Mouse (Mus musculus) neural tube, embryonic 13.5 days (tissue): Measurements from ENCODE around the gene Emilin2. TPM values are rescaled to one million over a fixed set of nuclear protein-coding genes. Genes with fewer than 3 reads are reported as not detected.

Experiments
- ATAC-seq: fragments of 200-750 bp; cut with Nextera tagmentation; 2 replicates; pipeline ENCODE4 v1.8.0; 2017; ENCODE audit warnings: low read depth, mild to moderate bottlenecking, moderate TSS enrichment, moderate library complexity
- H3K27ac ChIP-seq: fragments of 300-500 bp; sonication (generic); replicated peaks from 2 replicates; pipeline ENCODE4 v1.5.1; 2015; ENCODE audit warnings: moderate library complexity, mild to moderate bottlenecking, inconsistent platforms
- H3K27me3 ChIP-seq: fragments of 300-500 bp; sonication (generic); 2 replicates; pipeline ENCODE4 v1.6.1; 2015; ENCODE audit warnings: mild to moderate bottlenecking, inconsistent platforms
- H3K36me3 ChIP-seq: fragments of 300-500 bp; sonication (generic); 2 replicates; pipeline ENCODE4 v1.6.1; 2015; ENCODE audit warnings: mild to moderate bottlenecking, inconsistent platforms
- H3K4me1 ChIP-seq: fragments of 300-500 bp; sonication (generic); replicated peaks from 2 replicates; pipeline ENCODE4 v1.6.1; 2015; ENCODE audit warnings: inconsistent platforms
- H3K4me2 ChIP-seq: fragments of 300-500 bp; sonication (generic); 2 replicates; pipeline ENCODE4 v1.6.1; 2015; ENCODE audit warnings: inconsistent platforms, mild to moderate bottlenecking, moderate library complexity
- H3K4me3 ChIP-seq: fragments of 300-500 bp; sonication (generic); 2 replicates; pipeline ENCODE4 v1.5.1; 2015; ENCODE audit warnings: mild to moderate bottlenecking, inconsistent platforms
- H3K9ac ChIP-seq: fragments of 300-500 bp; sonication (generic); 2 replicates; pipeline ENCODE4 v1.6.1; 2015; ENCODE audit warnings: moderate library complexity, mild to moderate bottlenecking, inconsistent platforms
- H3K9me3 ChIP-seq: fragments of 300-500 bp; sonication (generic); 2 replicates; pipeline ENCODE4 v1.6.1; 2016; ENCODE audit warnings: inconsistent platforms
- WGBS: fragments of 180-500 bp; shearing (Covaris S2); methylation state at CpG from one replicate; pipeline ENCODE4 v1.1.7; 2015; 5-methylcytosine and 5-hydroxymethylcytosine counted together
- polyA plus RNA-seq: library from polyadenylated mRNA; unstranded; fragments of >200 nt; fragmentation: Nextera tagmentation; extraction: Ambion mirVana; gene quantifications from 2 replicates; pipeline ENCODE4 v1.2.1, GENCODE M21; 2015

The Emilin2 gene
- polyA plus RNA-seq, 1 experiment from 2014 or later: 2.0 TPM

DNA sequence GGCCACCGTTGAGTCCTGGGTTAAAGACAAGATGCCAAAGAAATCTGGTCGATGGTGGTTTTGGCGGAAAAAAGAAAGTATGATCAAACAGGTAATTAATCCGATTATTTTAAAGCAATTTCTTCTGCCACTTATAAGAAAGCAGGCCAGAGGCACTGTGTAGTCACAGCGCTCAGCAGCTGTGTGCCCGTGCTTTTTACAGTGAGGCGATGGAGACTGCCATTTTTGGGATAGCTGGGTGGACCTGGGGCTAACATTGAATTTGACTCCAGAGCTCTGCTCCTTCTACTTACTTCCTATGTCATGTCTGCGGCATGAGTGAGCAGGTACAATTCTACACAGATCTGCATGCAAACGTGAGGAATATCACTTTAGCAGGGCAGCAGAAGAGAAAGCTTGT is 71.0 kb downstream of the Emilin2 start:
- 93% methylated on average over 9 of the region's 9 CpGs for WGBS
- H3K27ac ChIP-seq: no peak overlapping the region
- H3K9ac ChIP-seq: no peak overlapping the region
- no peaks in the 10 kb centered on the region for H3K9me3 ChIP-seq
- peaks cover 86% of the 10 kb centered on the region for H3K36me3 ChIP-seq
- no peak for ATAC-seq
- H3K4me2 ChIP-seq: no peak overlapping the region
- H3K4me1 ChIP-seq: no peaks in the 10 kb centered on the region
- no peaks in the 10 kb centered on the region for H3K27me3 ChIP-seq
- no peak overlapping the region for H3K4me3 ChIP-seq

- WGBS: 93% methylated on average over 7 of the region's 7 CpGs
- H3K27ac ChIP-seq: no peak overlapping the region
- H3K36me3 ChIP-seq: peaks cover 80% of the 10 kb centered on the region
- no peak for ATAC-seq
- no peak overlapping the region for H3K4me2 ChIP-seq
- H3K27me3 ChIP-seq: no peaks in the 10 kb centered on the region
- no peak overlapping the region for H3K9ac ChIP-seq
- no peaks in the 10 kb centered on the region for H3K4me1 ChIP-seq
- H3K4me3 ChIP-seq: no peak overlapping the region
- H3K9me3 ChIP-seq: no peaks in the 10 kb centered on the region
These were observed 73.3 kb downstream of the Emilin2 start for GRCm38 (mm10) chr17:71238494-71238893.

GRCm38 (mm10) chr17:71235229-71235958 is 76.4 kb downstream of the Emilin2 start:
- Histone ChIP-seq H3K4me1 (no peaks in the 10 kb centered on the region), H3K36me3 (peaks cover 70% of the 10 kb centered on the region), H3K4me2 (no peak overlapping the region), H3K27ac (no peak overlapping the region), H3K9ac (no peak overlapping the region), H3K9me3 (no peaks in the 10 kb centered on the region), H3K27me3 (no peaks in the 10 kb centered on the region), H3K4me3 (no peak overlapping the region)
- WGBS: 89% methylated on average over 12 of the region's 12 CpGs
- ATAC-seq: no peak

DNA sequence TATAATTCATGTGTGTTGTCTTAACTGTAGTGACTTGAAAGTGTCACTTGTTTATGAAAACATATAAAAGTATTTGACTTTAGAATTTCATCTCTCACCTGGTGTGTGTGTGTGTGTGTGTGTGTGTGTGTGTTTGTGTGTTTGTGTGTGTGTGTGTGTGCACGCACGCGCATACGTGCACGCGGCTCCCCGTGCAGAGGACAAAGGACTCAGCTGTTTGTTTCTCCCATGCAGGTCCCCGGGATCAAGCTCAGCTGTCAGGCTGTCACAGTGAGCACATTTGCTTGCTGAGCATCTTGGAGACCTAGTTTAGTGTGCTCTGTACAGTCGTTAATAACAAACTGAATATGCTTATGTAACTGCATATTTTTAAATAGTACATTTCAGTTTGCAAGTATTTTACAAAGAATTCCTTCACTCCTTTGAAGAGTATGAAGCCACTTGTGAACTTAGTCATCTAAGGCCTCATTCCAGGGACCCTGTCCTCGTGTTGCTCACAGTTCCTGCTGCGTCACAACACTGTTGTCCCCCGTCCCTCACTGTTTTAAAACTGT is 77.7 kb downstream of the Emilin2 start:
- ATAC-seq: no peak
- Histone ChIP-seq H3K27me3 (no peaks in the 10 kb centered on the region), H3K36me3 (peaks cover 61% of the 10 kb centered on the region), H3K9me3 (no peaks in the 10 kb centered on the region), H3K4me1 (0 out of 2 replicates have a peak, but pooled peaks cover 4% of the 10 kb centered on the region), H3K27ac (no peak overlapping the region), H3K9ac (no peak overlapping the region), H3K4me2 (no peak overlapping the region), H3K4me3 (no peak overlapping the region)
- WGBS: 90% methylated on average over 12 of the region's 12 CpGs

DNA sequence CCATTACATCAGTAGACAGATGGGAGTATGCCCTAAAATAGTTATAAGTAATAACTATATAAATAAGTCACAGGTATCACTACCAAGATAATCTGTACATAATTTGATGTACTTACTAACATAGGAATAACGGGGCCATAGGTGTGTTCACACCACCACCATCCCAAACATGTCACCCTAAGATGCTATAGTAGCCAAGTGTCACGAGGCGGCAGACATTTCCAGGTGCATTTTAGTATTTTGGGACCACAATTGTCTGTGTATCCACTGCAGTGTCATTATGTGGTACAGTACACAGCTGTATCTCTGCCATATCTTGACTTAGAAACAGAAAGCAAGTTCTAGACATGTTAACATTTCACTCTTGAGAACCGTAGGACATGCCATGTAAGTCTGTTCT is 78.6 kb downstream of the Emilin2 start:
- Histone ChIP-seq H3K4me3 (no peak overlapping the region), H3K9me3 (no peaks in the 10 kb centered on the region), H3K27ac (no peak overlapping the region), H3K4me1 (0 out of 2 replicates have a peak, but pooled peaks cover 4% of the 10 kb centered on the region), H3K9ac (no peak overlapping the region), H3K27me3 (no peaks in the 10 kb centered on the region), H3K36me3 (peaks cover 52% of the 10 kb centered on the region), H3K4me2 (no peak overlapping the region)
- WGBS: 97% methylated on average over 4 of the region's 4 CpGs
- no peak for ATAC-seq

DNA sequence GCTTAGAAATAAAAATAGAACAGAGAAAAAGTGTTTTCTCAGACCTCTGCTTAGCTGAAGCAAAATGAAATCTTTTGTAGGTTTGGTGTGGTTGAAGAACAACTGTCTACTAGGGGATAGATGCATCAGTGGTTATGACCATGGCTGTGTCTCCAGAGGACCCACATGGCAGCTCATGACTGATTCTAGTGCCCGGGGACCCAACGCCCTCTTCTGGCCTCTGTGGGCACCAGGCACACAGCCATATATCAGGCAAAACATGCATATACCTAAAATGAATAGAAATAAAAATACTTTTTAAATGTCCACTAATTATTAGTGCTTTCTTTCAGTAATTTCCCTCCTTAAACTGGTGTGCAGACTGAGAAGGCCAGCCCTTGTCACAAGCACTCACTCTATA is 79.8 kb downstream of the Emilin2 start:
- no peaks in the 10 kb centered on the region for H3K27me3 ChIP-seq
- H3K9ac ChIP-seq: no peak overlapping the region
- no peak for ATAC-seq
- WGBS: 85% methylated on average over 2 of the region's 2 CpGs
- H3K4me3 ChIP-seq: no peak overlapping the region
- no peak overlapping the region for H3K27ac ChIP-seq
- 0 out of 2 replicates have a peak, but pooled peaks cover 4% of the 10 kb centered on the region for H3K4me1 ChIP-seq
- H3K9me3 ChIP-seq: no peaks in the 10 kb centered on the region
- no peak overlapping the region for H3K4me2 ChIP-seq
- H3K36me3 ChIP-seq: peaks cover 40% of the 10 kb centered on the region

GRCm38 (mm10) chr17:71230108-71230709 is 81.6 kb downstream of the Emilin2 start:
- no peaks in the 10 kb centered on the region for H3K27me3 ChIP-seq
- ATAC-seq: no peak
- H3K27ac ChIP-seq: no peak overlapping the region
- WGBS: 81% methylated on average over 9 of the region's 9 CpGs
- H3K9me3 ChIP-seq: no peaks in the 10 kb centered on the region
- no peak overlapping the region for H3K4me2 ChIP-seq
- no peak overlapping the region for H3K9ac ChIP-seq
- H3K4me3 ChIP-seq: no peak overlapping the region
- 0 out of 2 replicates have a peak, but pooled peaks cover 4% of the 10 kb centered on the region for H3K4me1 ChIP-seq
- peaks cover 33% of the 10 kb centered on the region for H3K36me3 ChIP-seq

DNA sequence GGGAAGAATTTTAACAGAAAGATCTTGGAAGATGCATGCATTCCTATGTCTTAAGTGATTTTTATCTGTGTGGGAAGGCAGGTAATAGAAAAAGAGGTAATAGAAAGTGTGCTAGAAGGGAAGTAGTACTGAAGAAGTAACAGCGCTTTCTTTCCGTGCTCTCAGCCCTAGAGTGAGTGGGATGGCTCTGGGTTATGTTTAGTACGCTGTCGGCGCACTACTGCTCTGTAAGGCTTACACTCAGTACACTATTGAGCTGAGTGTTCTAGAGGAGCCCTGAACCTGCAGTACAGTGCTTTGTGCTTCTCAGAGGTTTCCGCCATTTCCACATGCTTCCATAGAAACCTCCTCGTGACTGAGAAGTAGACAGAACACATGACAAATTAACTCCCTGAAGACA is 83.1 kb downstream of the Emilin2 start:
- WGBS: 87% methylated on average over 7 of the region's 7 CpGs
- no peak overlapping the region for H3K4me3 ChIP-seq

GRCm38 (mm10) chr17:71227128-71227895 is 84.5 kb downstream of the Emilin2 start:
- H3K27me3 ChIP-seq: no peaks in the 10 kb centered on the region
- peaks cover 16% of the 10 kb centered on the region for H3K36me3 ChIP-seq
- H3K4me2 ChIP-seq: no peak overlapping the region
- no peak for ATAC-seq
- WGBS: 82% methylated on average over 9 of the region's 9 CpGs
- H3K27ac ChIP-seq: no peak overlapping the region
- no peaks in the 10 kb centered on the region for H3K9me3 ChIP-seq
- H3K4me3 ChIP-seq: no peak overlapping the region
- no peak overlapping the region for H3K9ac ChIP-seq
- 0 out of 2 replicates have a peak, but pooled peaks cover 8% of the 10 kb centered on the region for H3K4me1 ChIP-seq

More for the DNA sequence above, 83.1 kb downstream of the Emilin2 start:
- Histone ChIP-seq H3K36me3 (peaks cover 28% of the 10 kb centered on the region), H3K9ac (no peak overlapping the region), H3K27me3 (no peaks in the 10 kb centered on the region), H3K4me1 (0 out of 2 replicates have a peak, but pooled peaks cover 4% of the 10 kb centered on the region), H3K9me3 (no peaks in the 10 kb centered on the region), H3K27ac (no peak overlapping the region), H3K4me2 (no peak overlapping the region)
- no peak for ATAC-seq

DNA sequence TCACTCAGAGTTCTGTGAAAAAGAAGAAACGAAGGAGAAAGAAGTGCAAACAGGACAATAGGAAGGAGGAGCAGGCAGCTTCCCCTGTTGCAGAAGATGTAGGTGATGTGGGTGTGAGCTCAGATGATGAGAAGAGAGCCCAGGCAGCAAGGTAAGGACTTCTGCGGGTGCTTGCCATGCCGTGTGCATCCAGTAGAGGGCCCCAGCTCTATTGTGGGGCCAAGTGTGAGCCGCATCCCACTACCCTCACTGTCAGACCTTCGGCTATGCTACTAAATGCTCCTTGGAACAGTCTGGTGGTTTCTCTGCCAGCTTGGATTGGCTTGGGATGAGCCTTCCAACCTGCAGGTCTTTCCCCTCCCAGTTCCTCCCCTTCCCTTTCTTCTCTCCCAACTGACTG is 86.7 kb downstream of the Emilin2 start:
- H3K9me3 ChIP-seq: no peaks in the 10 kb centered on the region
- H3K9ac ChIP-seq: no peak overlapping the region
- no peak overlapping the region for H3K27ac ChIP-seq
- H3K36me3 ChIP-seq: peaks cover 5% of the 10 kb centered on the region; the same call in 1 of the 2 replicates
- no peak for ATAC-seq
- 0 out of 2 replicates have a peak, but pooled peaks cover 6% of the 10 kb centered on the region for H3K4me1 ChIP-seq
- WGBS: 30% methylated on average over 5 of the region's 5 CpGs
- no peaks in the 10 kb centered on the region for H3K27me3 ChIP-seq
- H3K4me2 ChIP-seq: no peak overlapping the region
- no peak overlapping the region for H3K4me3 ChIP-seq

DNA sequence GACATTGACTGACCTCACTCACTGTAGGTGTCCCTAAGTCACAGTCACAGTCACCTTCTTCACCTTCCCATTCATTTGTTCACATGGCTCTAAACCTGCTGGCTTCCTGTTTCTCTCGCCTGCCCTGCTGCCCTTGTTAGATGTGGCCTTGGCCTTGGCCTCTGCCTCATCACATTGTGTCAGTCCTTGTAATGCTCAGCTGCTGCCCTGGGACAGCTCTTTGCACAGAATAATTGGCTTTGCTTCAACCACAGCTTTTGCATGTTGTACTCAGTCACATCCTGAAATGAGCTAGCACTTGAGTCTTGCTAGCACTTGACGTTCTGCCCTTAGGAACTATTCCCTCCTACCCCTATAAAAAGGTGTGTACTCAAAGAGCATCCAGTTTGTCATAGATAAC is 87.3 kb downstream of the Emilin2 start:
- Histone ChIP-seq H3K27me3 (no peaks in the 10 kb centered on the region), H3K36me3 (peaks cover 5% of the 10 kb centered on the region; the same call in 1 of the 2 replicates)
- ATAC-seq: no peak

GRCm38 (mm10) chr17:71223676-71224075 is 88.1 kb downstream of the Emilin2 start:
- Histone ChIP-seq H3K9ac (no peak overlapping the region), H3K27ac (no peak overlapping the region), H3K27me3 (no peaks in the 10 kb centered on the region), H3K36me3 (peaks cover 5% of the 10 kb centered on the region; the same call in 1 of the 2 replicates), H3K9me3 (no peaks in the 10 kb centered on the region), H3K4me2 (no peak overlapping the region), H3K4me3 (no peak overlapping the region), H3K4me1 (0 out of 2 replicates have a peak, but pooled peaks cover 3% of the 10 kb centered on the region)
- no peak for ATAC-seq
- 81% methylated on average over 5 of the region's 5 CpGs for WGBS

More for the DNA sequence above, 87.3 kb downstream of the Emilin2 start:
- H3K9me3 ChIP-seq: no peaks in the 10 kb centered on the region
- no peak overlapping the region for H3K4me2 ChIP-seq
- H3K27ac ChIP-seq: no peak overlapping the region
- WGBS: 76% methylated on average over 2 of the region's 2 CpGs
- H3K4me1 ChIP-seq: 0 out of 2 replicates have a peak, but pooled peaks cover 3% of the 10 kb centered on the region
- H3K4me3 ChIP-seq: no peak overlapping the region
- H3K9ac ChIP-seq: no peak overlapping the region
